Mouse (Mus musculus): ENCODE measurements around the gene Lgals3bp.

The Lgals3bp gene

GRCm38 (mm10) chr11:118401760-118402280 lies at the start of gene Lgals3bp:
Gene Lgals3bp (minus strand): TSS chr11:118402092.
- DNase-seq (ENCODE audit: low read depth, low spot score) = no peak

GRCm38 (mm10) chr11:118451211-118451610 lies 49.3 kb upstream of the Lgals3bp start:
- DNase-seq (ENCODE audit: low read depth, low spot score) = no peak

DNA sequence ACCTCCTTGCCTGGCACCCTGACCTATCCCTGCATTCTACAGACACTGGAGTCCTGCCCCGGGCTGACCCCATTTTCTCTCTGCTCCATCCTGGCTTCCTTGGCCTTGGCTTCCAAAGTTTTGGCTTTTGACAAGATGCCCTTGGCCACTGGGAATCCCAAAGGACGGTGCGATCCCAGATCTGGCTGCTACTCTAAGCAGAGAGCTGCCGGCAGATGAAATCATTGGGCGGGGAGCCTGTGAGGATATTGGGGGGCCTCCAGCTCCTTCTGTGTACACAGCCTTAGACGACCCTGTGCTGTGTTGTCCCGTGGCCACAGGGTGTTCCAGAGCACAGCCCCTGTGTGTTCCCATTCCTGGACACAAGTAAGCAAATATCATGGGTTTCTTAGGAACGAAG lies 46.5 kb upstream of the Lgals3bp start:
- no peak for DNase-seq (ENCODE audit: low read depth, low spot score)

DNA sequence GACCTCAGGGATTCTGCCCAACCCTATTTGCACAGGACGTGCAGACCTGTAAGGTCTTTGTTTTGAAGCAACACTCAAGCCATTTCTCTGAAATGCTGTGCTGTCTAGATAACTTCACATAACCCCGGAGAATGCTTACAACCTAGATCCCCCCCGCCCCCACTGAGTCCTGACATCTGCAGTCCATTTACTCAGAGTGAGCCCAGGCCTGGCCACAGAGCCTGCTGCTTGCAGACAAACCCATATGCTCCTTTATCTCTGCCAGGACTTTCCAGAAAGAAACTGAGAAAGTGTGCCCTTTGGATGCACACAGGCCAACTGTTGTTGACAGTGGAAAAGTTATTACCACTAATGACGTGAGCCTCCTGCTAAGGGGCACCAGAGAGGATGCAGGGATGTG lies 45.5 kb upstream of the Lgals3bp start:
- DNase-seq (ENCODE audit: low read depth, low spot score) = no peak

GRCm38 (mm10) chr11:118445843-118446242 lies 44.0 kb upstream of the Lgals3bp start:
- peak; percentile 67 for DNase-seq (ENCODE audit: low read depth, low spot score)

GRCm38 (mm10) chr11:118443201-118443970 lies 41.5 kb upstream of the Lgals3bp start:
- peak; percentile 67 for DNase-seq (ENCODE audit: low read depth, low spot score)

DNA sequence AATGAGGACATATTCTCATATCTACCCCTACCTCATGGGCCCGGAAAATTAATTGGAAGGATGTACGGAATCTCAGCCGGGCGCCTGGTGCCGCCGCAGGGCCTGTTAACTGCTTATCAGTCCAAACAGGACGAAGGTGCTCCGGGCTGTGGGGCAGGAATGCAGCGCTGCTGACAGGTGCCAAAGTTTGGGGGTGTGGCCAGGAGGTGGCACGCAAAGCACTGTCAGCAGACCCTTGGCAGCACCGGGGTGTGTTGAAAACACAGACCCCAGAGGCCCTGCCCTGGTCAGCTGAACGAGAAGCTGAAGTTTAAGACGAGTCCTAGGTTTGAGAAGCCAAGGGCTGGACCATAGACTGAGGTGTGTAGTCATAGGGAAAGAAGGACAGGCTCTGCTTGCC lies 40.8 kb upstream of the Lgals3bp start:
- no peak for DNase-seq (ENCODE audit: low read depth, low spot score)

- peak; percentile 45 for DNase-seq (ENCODE audit: low read depth, low spot score)
Measured at GRCm38 (mm10) chr11:118438665-118439414, 36.9 kb upstream of the Lgals3bp start.

DNA sequence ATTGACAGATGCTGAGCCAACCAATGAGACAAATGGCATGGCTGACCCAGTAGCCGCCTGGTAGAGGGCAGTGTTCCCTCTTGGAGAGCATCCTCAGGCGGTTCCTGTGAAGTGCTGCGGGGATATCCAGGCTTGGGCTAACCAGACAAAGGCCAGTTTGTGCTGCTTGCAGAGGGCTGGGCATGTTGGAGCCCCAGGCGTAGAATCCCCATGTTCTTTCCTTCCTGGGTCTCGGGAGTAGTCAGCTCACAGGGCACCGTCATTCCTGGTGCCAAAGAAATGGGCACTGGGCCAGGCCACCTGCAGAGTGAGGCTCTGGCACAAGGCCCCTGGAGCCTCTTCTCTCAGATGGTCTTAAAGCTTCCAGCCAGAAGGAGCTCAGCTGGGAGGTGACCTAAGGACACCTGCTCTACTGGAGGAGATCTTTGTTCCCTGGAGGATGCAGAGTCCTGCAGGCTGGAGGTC lies 34.6 kb upstream of the Lgals3bp start:
- peak; percentile 48 for DNase-seq (ENCODE audit: low read depth, low spot score)

DNA sequence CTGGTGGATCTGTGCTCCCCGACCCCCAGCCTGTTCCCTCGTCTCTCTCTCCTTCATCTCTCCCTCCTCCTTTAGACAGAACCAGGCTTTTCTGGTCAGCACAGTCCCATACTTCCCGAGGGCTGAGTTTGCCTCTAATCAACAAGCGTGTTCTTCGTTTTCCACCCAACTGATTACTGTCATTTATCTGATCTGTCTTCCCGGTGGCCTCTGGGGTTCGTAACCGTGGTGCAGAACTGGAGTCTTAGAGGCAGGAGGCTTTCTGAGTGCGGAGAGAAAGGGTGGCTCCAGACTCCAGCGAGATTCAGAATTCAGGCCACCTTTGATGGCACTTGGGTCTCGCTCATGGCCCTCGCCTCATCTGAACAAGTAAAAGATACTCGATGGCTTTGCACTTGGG lies 32.2 kb upstream of the Lgals3bp start:
- DNase-seq (ENCODE audit: low read depth, low spot score) = no peak

DNA sequence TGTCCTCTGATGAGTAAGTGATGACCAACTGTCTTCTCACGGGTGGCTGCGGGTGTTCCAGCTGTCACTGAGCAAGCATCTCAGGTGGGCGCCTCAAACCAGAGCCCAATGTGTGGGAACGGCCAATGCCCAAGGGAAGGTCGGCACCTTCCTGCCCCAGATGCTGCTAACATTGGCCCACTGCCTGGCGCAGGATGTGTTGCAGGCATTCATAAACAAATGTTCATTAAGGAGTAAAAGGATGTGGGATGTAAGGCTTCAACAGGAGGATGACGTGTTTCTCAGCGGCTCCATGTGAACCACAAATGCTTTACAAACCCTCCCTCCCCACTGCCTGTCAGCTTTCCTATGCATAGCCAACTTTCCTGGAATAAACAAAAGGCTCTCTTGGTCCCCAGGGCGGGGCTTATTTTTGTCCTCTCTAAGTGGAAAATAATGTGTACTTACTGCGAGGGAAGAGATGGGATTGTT lies 31.5 kb upstream of the Lgals3bp start:
- no peak for DNase-seq (ENCODE audit: low read depth, low spot score)

GRCm38 (mm10) chr11:118431100-118431948 lies 29.4 kb upstream of the Lgals3bp start:
- no peak for DNase-seq (ENCODE audit: low read depth, low spot score)

DNA sequence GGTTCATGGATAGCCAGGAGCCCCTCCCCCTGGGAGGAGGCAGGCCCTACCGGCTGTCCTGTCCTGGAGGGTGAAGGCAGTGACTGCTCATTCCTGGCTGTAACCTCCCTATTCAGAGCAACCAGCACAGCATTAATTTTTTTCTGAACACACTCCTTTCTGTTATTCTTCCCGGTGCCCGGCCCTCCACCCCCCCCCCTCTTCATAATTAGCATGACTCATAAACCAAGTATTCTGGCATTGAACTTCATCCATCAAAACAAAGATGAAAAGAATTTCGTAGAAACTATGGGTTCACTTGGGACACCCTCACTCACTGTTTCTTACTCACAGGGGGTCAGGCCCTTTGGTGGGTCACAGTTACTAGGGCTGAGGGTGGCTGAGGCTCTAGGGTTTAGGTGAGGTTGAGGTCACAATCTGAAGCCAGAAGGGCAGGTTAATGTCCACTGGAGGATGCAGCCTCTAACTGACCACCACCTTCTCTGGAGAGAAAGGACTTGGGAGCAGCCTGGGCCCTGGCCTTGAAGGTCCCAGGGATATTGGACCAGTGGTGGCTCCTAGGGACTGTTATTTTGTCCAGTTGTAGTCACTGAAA lies 28.5 kb upstream of the Lgals3bp start:
- DNase-seq (ENCODE audit: low read depth, low spot score) = no peak

DNA sequence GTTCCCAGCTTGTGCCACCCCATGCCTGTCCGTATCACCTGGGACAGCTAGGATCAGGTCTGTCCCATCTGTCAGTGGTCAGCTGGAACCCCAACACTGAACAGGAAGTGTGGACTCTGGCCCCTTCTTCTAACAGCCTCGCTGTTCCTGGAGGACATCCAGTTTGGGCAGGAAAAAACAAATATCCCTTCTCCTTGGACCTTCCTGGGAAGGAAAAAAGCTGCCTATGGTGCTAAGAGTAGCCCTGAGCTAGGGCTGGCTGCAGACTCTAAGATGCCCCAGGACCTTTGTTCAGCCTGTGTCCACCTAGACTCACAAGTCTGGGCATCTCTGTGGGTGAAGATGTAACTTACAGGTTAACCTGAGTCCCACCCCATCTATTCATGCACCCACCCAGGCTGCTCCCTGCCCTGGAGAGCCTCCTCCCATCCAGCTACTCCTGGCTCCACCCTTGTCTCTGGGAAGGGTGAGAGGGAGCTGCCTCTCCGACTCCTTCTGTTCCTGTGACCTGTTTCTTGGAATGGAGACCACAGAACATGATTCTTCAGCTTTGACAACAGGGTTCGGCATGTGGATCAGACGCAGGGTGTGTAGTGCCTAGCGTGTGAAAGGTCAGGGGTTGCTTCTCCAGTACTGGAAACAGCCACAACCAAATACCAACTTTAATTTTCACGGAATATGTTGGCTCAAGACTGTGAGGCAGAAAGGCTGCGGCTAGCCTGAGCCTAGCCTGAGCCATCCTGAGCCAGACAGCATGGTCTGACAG lies 27.2 kb upstream of the Lgals3bp start:
- DNase-seq (ENCODE audit: low read depth, low spot score) = no peak

DNA sequence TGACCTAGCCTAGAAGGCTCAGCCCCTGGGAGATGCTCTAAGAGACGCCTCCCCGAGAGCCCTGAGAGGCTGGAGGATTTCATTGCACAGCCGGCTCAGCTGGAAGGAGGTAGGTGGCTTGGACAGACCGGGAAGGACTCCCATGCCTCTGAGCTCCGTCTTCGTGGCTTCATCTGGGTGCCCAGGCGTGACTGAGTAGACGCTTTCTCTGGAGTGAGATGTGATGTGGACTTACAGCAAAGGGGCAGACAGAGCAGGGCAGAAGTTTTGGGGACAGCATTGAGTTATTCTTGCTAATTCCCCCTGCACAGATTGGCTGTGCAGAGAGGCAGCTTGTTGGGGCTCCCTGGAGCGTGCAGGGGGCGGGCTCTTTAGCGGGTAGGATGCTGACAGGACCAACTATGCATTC lies 26.6 kb upstream of the Lgals3bp start:
- DNase-seq (ENCODE audit: low read depth, low spot score) = no peak

- DNase-seq (ENCODE audit: low read depth, low spot score) = no peak
Measured at GRCm38 (mm10) chr11:118427986-118428385, 26.1 kb upstream of the Lgals3bp start, which contains the start of gene C1qtnf1. Gene C1qtnf1 (plus strand): TSS chr11:118428203.

- DNase-seq (ENCODE audit: low read depth, low spot score) = no peak
Measured at GRCm38 (mm10) chr11:118427266-118427779, 25.4 kb upstream of the Lgals3bp start.

DNA sequence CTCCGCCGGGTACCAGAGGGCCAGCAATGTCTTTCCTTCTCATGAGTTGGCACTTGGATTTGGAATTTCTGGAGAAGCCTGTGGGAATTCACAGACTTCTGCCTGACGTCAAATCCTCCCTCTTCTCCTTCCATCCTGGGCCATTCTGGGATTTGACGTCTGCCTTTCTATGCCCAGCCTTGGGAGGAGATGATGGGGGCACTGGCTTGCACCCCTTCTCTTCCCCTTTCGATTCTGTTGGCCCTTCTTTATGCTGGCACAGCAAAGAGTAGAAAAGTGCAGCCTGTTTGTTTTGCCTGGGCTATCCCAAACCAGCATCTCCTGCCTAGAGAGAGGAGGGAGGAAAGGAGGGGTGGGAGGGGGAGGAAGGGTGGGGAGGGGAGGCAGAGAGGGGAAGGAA lies 24.9 kb upstream of the Lgals3bp start:
- no peak for DNase-seq (ENCODE audit: low read depth, low spot score)

- DNase-seq (ENCODE audit: low read depth, low spot score) = no peak
Measured at GRCm38 (mm10) chr11:118424621-118425335, 22.9 kb upstream of the Lgals3bp start.
